In genomic region chr14:101816450-101816849, GRCm38 (mm10) we compare ENCODE assay signal across 20 mouse cellular contexts.
DNase-seq lines count a peak whose midpoint lies in the region; ATAC-seq and TF ChIP-seq lines count a peak whose summit lies in the region.
"Had no signal": no experiment of that assay in that cellular context is flagged by ENCODE, and none has a peak within 500 bp of the region (broad histone marks: within the 10 kb centered on the region; RNA-seq: fewer than 3 reads in every experiment).

No protein-coding gene starts in this region.

- H3K4me1 ChIP-seq in forebrain, postnatal 0 days (ENCODE audit: insufficient read depth): no peaks in the 10 kb centered on the region
- H3K4me1 ChIP-seq in forebrain, embryonic 14.5 days (ENCODE audit: control insufficient read depth, insufficient read depth, low read length): no peaks in the 10 kb centered on the region
- H3K4me1 ChIP-seq in heart, postnatal 0 days (ENCODE audit: control insufficient read depth, insufficient read depth): peaks cover 8% of the 10 kb centered on the region
- no peaks in the 10 kb centered on the region for H3K4me1 ChIP-seq in midbrain, postnatal 0 days (ENCODE audit: insufficient read depth, low read length)
- H3K4me1 ChIP-seq in midbrain, embryonic 15.5 days: no peaks in the 10 kb centered on the region
- H3K4me1 ChIP-seq: hindbrain, embryonic 10.5 days; midbrain, embryonic 10.5 days; neural tube, embryonic 15.5 days had no signal

- no peak for TF ChIP-seq EP300 in heart, postnatal 0 days (IDR thresholded peaks at IDR 0.05; ENCODE audit: low read depth)

- DNase-seq in forebrain, postnatal 0 days: peak; percentile 73
- no peak for DNase-seq in forebrain, embryonic 14.5 days (ENCODE audit: low spot score)
- no peak for DNase-seq in heart, postnatal 0 days (ENCODE audit: low spot score)
- DNase-seq in heart, postnatal 36 days: no peak
- peak; percentile 69 for DNase-seq in midbrain, postnatal 0 days (ENCODE audit: low spot score)
- DNase-seq: adrenal gland, adult 2 months; cerebellum, adult 11-12 months; cerebellum, postnatal 25 days; gastrocnemius, adult 2 months; kidney, adult 2 months; kidney, postnatal 10 days; lung, postnatal 10 days had no signal

- intact Hi-C loops in heart, postnatal 36 days (cut with DNase I): no loop called here

- H3K9me3 ChIP-seq in forebrain, postnatal 0 days (ENCODE audit: low read length): no peaks in the 10 kb centered on the region
- H3K9me3 ChIP-seq in forebrain, embryonic 14.5 days (replicated peaks; ENCODE audit: control insufficient read depth, low read length): no peaks in the 10 kb centered on the region
- H3K9me3 ChIP-seq in heart, postnatal 0 days (replicated peaks; ENCODE audit: control insufficient read depth, low read length): no peaks in the 10 kb centered on the region
- H3K9me3 ChIP-seq in midbrain, postnatal 0 days (ENCODE audit: low read length): no peaks in the 10 kb centered on the region
- no peaks in the 10 kb centered on the region for H3K9me3 ChIP-seq in midbrain, embryonic 15.5 days
- H3K9me3 ChIP-seq: hindbrain, embryonic 10.5 days; midbrain, embryonic 10.5 days; neural tube, embryonic 15.5 days had no signal

- no peak overlapping the region for H3K4me2 ChIP-seq in forebrain, postnatal 0 days (ENCODE audit: low read depth)
- H3K4me2 ChIP-seq in forebrain, embryonic 14.5 days (ENCODE audit: low read length): no peak overlapping the region
- no peak overlapping the region for H3K4me2 ChIP-seq in heart, postnatal 0 days (ENCODE audit: low read depth, low read length)
- no peak overlapping the region for H3K4me2 ChIP-seq in midbrain, postnatal 0 days (ENCODE audit: low read depth, low read length, poor library complexity, severe bottlenecking)
- no peak overlapping the region for H3K4me2 ChIP-seq in midbrain, embryonic 15.5 days
- H3K4me2 ChIP-seq: heart, embryonic 11.5 days; neural tube, embryonic 15.5 days had no signal

- H3K27ac ChIP-seq in forebrain, postnatal 0 days (ENCODE audit: low read depth, low read length): 0 out of 2 replicates have a peak overlapping the region, but pooled peaks have one; percentile 54
- H3K27ac ChIP-seq in forebrain, embryonic 14.5 days (ENCODE audit: low read depth, low read length): no peak overlapping the region
- peak overlapping the region; percentile 44 for H3K27ac ChIP-seq in heart, postnatal 0 days (ENCODE audit: low read depth)
- H3K27ac ChIP-seq in midbrain, postnatal 0 days (ENCODE audit: low read depth, low read length): no peak overlapping the region
- H3K27ac ChIP-seq in midbrain, embryonic 15.5 days: no peak overlapping the region
- H3K27ac ChIP-seq: gastrocnemius, adult 2 months; hindbrain, embryonic 10.5 days; midbrain, embryonic 10.5 days; neural tube, embryonic 15.5 days had no signal

- no peaks in the 10 kb centered on the region for H3K27me3 ChIP-seq in forebrain, postnatal 0 days (ENCODE audit: insufficient read depth, low read length)
- H3K27me3 ChIP-seq in forebrain, embryonic 14.5 days (replicated peaks; ENCODE audit: control insufficient read depth, insufficient read depth, low read length): no peaks in the 10 kb centered on the region
- H3K27me3 ChIP-seq in heart, postnatal 0 days (ENCODE audit: control insufficient read depth, insufficient read depth, low read length): no peaks in the 10 kb centered on the region
- no peaks in the 10 kb centered on the region for H3K27me3 ChIP-seq in midbrain, postnatal 0 days (ENCODE audit: insufficient read depth, low read length)
- H3K27me3 ChIP-seq in midbrain, embryonic 15.5 days (replicated peaks): no peaks in the 10 kb centered on the region
- H3K27me3 ChIP-seq: neural tube, embryonic 15.5 days had no signal

- no peak for TF ChIP-seq CTCF in forebrain, postnatal 0 days (IDR thresholded peaks at IDR 0.05; ENCODE audit: low read depth)
- TF ChIP-seq CTCF in heart, postnatal 0 days (IDR thresholded peaks at IDR 0.05; ENCODE audit: low read depth): no peak
- no peak for TF ChIP-seq CTCF in midbrain, postnatal 0 days (IDR thresholded peaks at IDR 0.05)

- H3K4me3 ChIP-seq in forebrain, postnatal 0 days (ENCODE audit: low read depth, low read length): no peak overlapping the region
- H3K4me3 ChIP-seq in forebrain, embryonic 14.5 days (ENCODE audit: low read depth, low read length): no peak overlapping the region
- no peak overlapping the region for H3K4me3 ChIP-seq in heart, postnatal 0 days (ENCODE audit: low read depth, low read length)
- no peak overlapping the region for H3K4me3 ChIP-seq in midbrain, postnatal 0 days (ENCODE audit: low read depth, low read length)
- H3K4me3 ChIP-seq in midbrain, embryonic 15.5 days: no peak overlapping the region
- H3K4me3 ChIP-seq: erythroblast, embryonic 14.5 days; gastrocnemius, adult 2 months; hindbrain, embryonic 10.5 days; midbrain, embryonic 10.5 days; neural tube, embryonic 15.5 days had no signal

- 68% methylated on average over 5 of the region's 5 CpGs for WGBS in forebrain, postnatal 0 days
- WGBS in forebrain, embryonic 14.5 days: 86% methylated on average over 5 of the region's 5 CpGs
- WGBS in heart, postnatal 0 days: 28% methylated on average over 5 of the region's 5 CpGs
- WGBS in midbrain, postnatal 0 days: 79% methylated on average over 5 of the region's 5 CpGs
- WGBS in midbrain, embryonic 15.5 days: 79% methylated on average over 5 of the region's 5 CpGs

- peak; percentile 99 for ATAC-seq in forebrain, postnatal 0 days
- no peak for ATAC-seq in forebrain, embryonic 14.5 days
- ATAC-seq in heart, postnatal 0 days (ENCODE audit: insufficient read depth, low read depth): peak; percentile 44; the same call in 1 of the 2 replicates
- ATAC-seq in midbrain, postnatal 0 days (ENCODE audit: low FRiP score): no peak
- no peak for ATAC-seq in midbrain, embryonic 15.5 days (replicated peaks)
- ATAC-seq in erythroblast, adult 5-6 weeks (replicated peaks; ENCODE audit: low FRiP score, poor library complexity, severe bottlenecking): no peak
- ATAC-seq: inflammation-experienced regulatory T-cells, adult 6 months had no signal

- no peak overlapping the region for H3K9ac ChIP-seq in forebrain, postnatal 0 days
- no peak overlapping the region for H3K9ac ChIP-seq in forebrain, embryonic 14.5 days (ENCODE audit: low read length)
- H3K9ac ChIP-seq in heart, postnatal 0 days (replicated peaks; ENCODE audit: low read depth, low read length): no peak overlapping the region
- no peak overlapping the region for H3K9ac ChIP-seq in midbrain, postnatal 0 days (replicated peaks; ENCODE audit: low read length, poor library complexity, severe bottlenecking)
- H3K9ac ChIP-seq in midbrain, embryonic 15.5 days: no peak overlapping the region
- H3K9ac ChIP-seq: neural tube, embryonic 15.5 days had no signal

- H3K36me3 ChIP-seq in forebrain, postnatal 0 days (ENCODE audit: insufficient read depth): no peaks in the 10 kb centered on the region
- no peaks in the 10 kb centered on the region for H3K36me3 ChIP-seq in forebrain, embryonic 14.5 days (ENCODE audit: control insufficient read depth, insufficient read depth, low read length)
- H3K36me3 ChIP-seq in heart, postnatal 0 days (replicated peaks; ENCODE audit: control insufficient read depth, insufficient read depth, low read length): no peaks in the 10 kb centered on the region
- no peaks in the 10 kb centered on the region for H3K36me3 ChIP-seq in midbrain, postnatal 0 days (ENCODE audit: insufficient read depth, low read length)
- no peaks in the 10 kb centered on the region for H3K36me3 ChIP-seq in midbrain, embryonic 15.5 days (replicated peaks)
- H3K36me3 ChIP-seq: hindbrain, embryonic 10.5 days; midbrain, embryonic 10.5 days; neural tube, embryonic 15.5 days had no signal

Comparison
In these comparisons a context has a peak if more than half of its experiments do, and no peak if none do; other contexts are left out.
1. ATAC-seq: peak in forebrain, postnatal 0 days (single experiment) and heart, postnatal 0 days (single experiment); none in forebrain, embryonic 14.5 days (single experiment), midbrain, postnatal 0 days (single experiment), midbrain, embryonic 15.5 days (single experiment) and erythroblast, adult 5-6 weeks (single experiment).
2. DNase-seq: peak in forebrain, postnatal 0 days (single experiment) and midbrain, postnatal 0 days (single experiment); none in forebrain, embryonic 14.5 days (single experiment), heart, postnatal 0 days (single experiment) and heart, postnatal 36 days (0 of 2).
3. H3K27ac ChIP-seq: peak in forebrain, postnatal 0 days (single experiment) and heart, postnatal 0 days (single experiment); none in forebrain, embryonic 14.5 days (single experiment), midbrain, postnatal 0 days (single experiment) and midbrain, embryonic 15.5 days (single experiment).